Mouse (Mus musculus) neutrophil, adult 5-6 weeks (primary cell): ENCODE data around the gene Tbck. TPM values are rescaled to one million over a fixed set of nuclear protein-coding genes. Genes with fewer than 3 reads are reported as not detected.
A peak's percentile ranks its signal among the peaks of the same experiment; 100 is the strongest.

Experiments
- ATAC-seq: fragments of 151-379, 151-347 bp; 2 replicates; pipeline ENCODE4 v1.8.0; 2017; ENCODE audit warnings: mild to moderate bottlenecking, moderate TSS enrichment; ENCODE audit not compliant: insufficient number of reproducible peaks, poor library complexity, low FRiP score, severe bottlenecking; ENCODE audit errors: extremely low read depth
- total RNA-seq: library from RNA; stranded (forward); fragments of 200-1000 nt; gene quantifications from 2 replicates; pipeline ENCODE4 v1.2.3, GENCODE M21; 2017

Tbck gene
- total RNA-seq, 1 experiment from 2014 or later, result 26.1 TPM

- ATAC-seq, result no peak
These were observed 64.8 kb downstream of the Tbck start for GRCm38 (mm10) chr3:132748750-132749149.

GRCm38 (mm10) chr3:132752772-132753171 lies 68.8 kb downstream of the Tbck start:
- ATAC-seq, result no peak

- 0 out of 2 replicates have a peak, but pooled peaks have one; percentile 26 for ATAC-seq
These were observed 72.3 kb downstream of the Tbck start for GRCm38 (mm10) chr3:132756274-132756673.

GRCm38 (mm10) chr3:132766033-132766726 lies 82.2 kb downstream of the Tbck start:
- no peak for ATAC-seq

GRCm38 (mm10) chr3:132772054-132772453 lies 88.1 kb downstream of the Tbck start:
- ATAC-seq, result no peak

GRCm38 (mm10) chr3:132776686-132777085 lies 92.7 kb downstream of the Tbck start:
- ATAC-seq, result no peak

GRCm38 (mm10) chr3:132781103-132781502 lies 97.2 kb downstream of the Tbck start:
- ATAC-seq, result no peak

- ATAC-seq, result no peak
These were observed 99.1 kb downstream of the Tbck start for GRCm38 (mm10) chr3:132783087-132783486.

GRCm38 (mm10) chr3:132784732-132785131 lies 100.8 kb downstream of the Tbck start:
- no peak for ATAC-seq

GRCm38 (mm10) chr3:132786690-132787089 lies 102.7 kb downstream of the Tbck start:
- ATAC-seq, result no peak

- ATAC-seq, result no peak
These were observed 103.8 kb downstream of the Tbck start for GRCm38 (mm10) chr3:132787775-132788174.

- ATAC-seq, result no peak
These were observed 107.2 kb downstream of the Tbck start for GRCm38 (mm10) chr3:132791140-132791539.

- ATAC-seq, result no peak
These were observed 116.3 kb downstream of the Tbck start for GRCm38 (mm10) chr3:132800196-132800595.

- no peak for ATAC-seq
These were observed 118.0 kb downstream of the Tbck start for GRCm38 (mm10) chr3:132801910-132802309.

- ATAC-seq, result no peak
These were observed 124.1 kb downstream of the Tbck start for GRCm38 (mm10) chr3:132807888-132808579.

- no peak for ATAC-seq
These were observed 125.0 kb downstream of the Tbck start for GRCm38 (mm10) chr3:132808951-132809350.

- no peak for ATAC-seq
These were observed 127.8 kb downstream of the Tbck start for GRCm38 (mm10) chr3:132811791-132812190.

GRCm38 (mm10) chr3:132812356-132812755 lies 128.4 kb downstream of the Tbck start:
- no peak for ATAC-seq

- ATAC-seq, result no peak
These were observed 129.2 kb downstream of the Tbck start for GRCm38 (mm10) chr3:132813147-132813546.

- no peak for ATAC-seq
These were observed 130.0 kb downstream of the Tbck start for GRCm38 (mm10) chr3:132813706-132814497.
